Mouse (Mus musculus) stomach, embryonic 14.5 days (tissue): ENCODE measurements at regions not wholly inside any gene's neighbourhood (a gene's known extent, or its start where the extent isn't known, plus 50 kb on each side); places are given as distances from the start of the nearest gene placed in this dataset.
A peak's percentile ranks its signal among the peaks of the same experiment; 100 is the strongest.
"Not testable (repeated sequence)": the region's sequence is repeated elsewhere in the genome, so short reads cannot be mapped to it uniquely, and the experiment has no call there.

Experiments
- ATAC-seq: fragments of 200-750 bp; cut with Nextera tagmentation; 2 replicates; pipeline ENCODE4 v1.8.0; 2017; ENCODE audit warnings: low read depth, moderate TSS enrichment; ENCODE audit not compliant: insufficient number of reproducible peaks, insufficient read depth, low FRiP score
- H3K27ac ChIP-seq: fragments of 300-500 bp; sonication (generic); 2 replicates; pipeline ENCODE4 v1.5.1; 2014; ENCODE audit warnings: mild to moderate bottlenecking, low read length, moderate library complexity, mixed read lengths
- H3K27me3 ChIP-seq: fragments of 300-500 bp; sonication (generic); 2 replicates; pipeline ENCODE4 v1.6.1; 2014; ENCODE audit warnings: low read length, control low read depth, mixed read lengths; ENCODE audit not compliant: control insufficient read depth, insufficient read depth
- H3K36me3 ChIP-seq: fragments of 300-500 bp; sonication (generic); 2 replicates; pipeline ENCODE4 v1.6.1; 2014; ENCODE audit warnings: mild to moderate bottlenecking, control low read depth, low read length, moderate library complexity, mixed read lengths; ENCODE audit not compliant: control insufficient read depth, insufficient read depth
- H3K4me1 ChIP-seq: fragments of 300-500 bp; sonication (generic); 2 replicates; pipeline ENCODE4 v1.6.1; 2014; ENCODE audit warnings: low read length, control low read depth, mixed read lengths; ENCODE audit not compliant: control insufficient read depth, insufficient read depth
- H3K4me2 ChIP-seq: fragments of 300-500 bp; sonication (generic); replicated peaks from 2 replicates; pipeline ENCODE4 v1.6.1; 2014; ENCODE audit warnings: low read depth, low read length, control low read depth
- H3K4me3 ChIP-seq: fragments of 300-500 bp; sonication (generic); 2 replicates; pipeline ENCODE4 v1.5.1; 2014; ENCODE audit warnings: low read depth, low read length, control low read depth
- H3K9ac ChIP-seq: fragments of 300-500 bp; sonication (generic); replicated peaks from 2 replicates; pipeline ENCODE4 v1.6.1; 2014; ENCODE audit warnings: low read depth, mild to moderate bottlenecking, control low read depth, low read length, moderate library complexity, mixed read lengths
- H3K9me3 ChIP-seq: fragments of 300-500 bp; sonication (generic); 2 replicates; pipeline ENCODE4 v1.6.1; 2016; ENCODE audit warnings: low read depth, low read length, control low read depth; ENCODE audit not compliant: control insufficient read depth
- WGBS: fragments of 180-500 bp; shearing (Covaris S2); extraction: QIAGEN DNeasy Blood & Tissue Kit; methylation state at CpG from one replicate; pipeline ENCODE4 v1.1.7; 2014; 5-methylcytosine and 5-hydroxymethylcytosine counted together

- H3K4me3 ChIP-seq, H3K27ac ChIP-seq, H3K4me2 ChIP-seq, H3K27me3 ChIP-seq, H3K9ac ChIP-seq, ATAC-seq, H3K36me3 ChIP-seq, H3K4me1 ChIP-seq, H3K9me3 ChIP-seq: not testable (repeated sequence)
- WGBS, result 88% methylated on average over 2 of the region's 2 CpGs
Measured at GRCm38 (mm10) chrX:105655591-105655990, 108.5 kb upstream of the Fgf16 start.

GRCm38 (mm10) chrX:105670531-105670930, 93.5 kb upstream of the Fgf16 start:
- Histone ChIP-seq H3K27ac (no peak overlapping the region), H3K27me3 (no peaks in the 10 kb centered on the region), H3K4me1 (no peaks in the 10 kb centered on the region), H3K9ac (no peak overlapping the region), H3K4me3 (no peak overlapping the region), H3K36me3 (no peaks in the 10 kb centered on the region), H3K4me2 (no peak overlapping the region), H3K9me3 (no peaks in the 10 kb centered on the region)
- no peak for ATAC-seq
- 71% methylated on average over 2 of the region's 2 CpGs for WGBS

- Histone ChIP-seq H3K27me3 (no peaks in the 10 kb centered on the region), H3K4me3 (no peak overlapping the region), H3K27ac (no peak overlapping the region), H3K4me2 (no peak overlapping the region), H3K9ac (no peak overlapping the region), H3K9me3 (no peaks in the 10 kb centered on the region), H3K4me1 (no peaks in the 10 kb centered on the region), H3K36me3 (no peaks in the 10 kb centered on the region)
- 53% methylated on average over 4 of the region's 4 CpGs for WGBS
- no peak for ATAC-seq
Measured at GRCm38 (mm10) chrX:105671247-105671646, 92.8 kb upstream of the Fgf16 start.

GRCm38 (mm10) chrX:105674860-105675259, 89.2 kb upstream of the Fgf16 start:
- Histone ChIP-seq H3K4me2 (no peak overlapping the region), H3K4me1 (no peaks in the 10 kb centered on the region), H3K36me3 (no peaks in the 10 kb centered on the region), H3K27me3 (no peaks in the 10 kb centered on the region), H3K4me3 (no peak overlapping the region), H3K9me3 (no peaks in the 10 kb centered on the region), H3K27ac (no peak overlapping the region), H3K9ac (no peak overlapping the region)
- no peak for ATAC-seq
- WGBS, result 49% methylated on average over 3 of the region's 3 CpGs

GRCm38 (mm10) chrX:105683678-105684077, 80.4 kb upstream of the Fgf16 start:
- ATAC-seq, result no peak
- no peak overlapping the region for H3K9ac ChIP-seq
- no peaks in the 10 kb centered on the region for H3K4me1 ChIP-seq
- 48% methylated on average over 8 of the region's 8 CpGs for WGBS
- no peaks in the 10 kb centered on the region for H3K36me3 ChIP-seq
- H3K9me3 ChIP-seq, result no peaks in the 10 kb centered on the region
- H3K27me3 ChIP-seq, result no peaks in the 10 kb centered on the region
- no peak overlapping the region for H3K27ac ChIP-seq
- no peak overlapping the region for H3K4me2 ChIP-seq
- no peak overlapping the region for H3K4me3 ChIP-seq

- Histone ChIP-seq H3K9ac (no peak overlapping the region), H3K27ac (no peak overlapping the region), H3K9me3 (no peaks in the 10 kb centered on the region), H3K4me2 (no peak overlapping the region), H3K4me1 (no peaks in the 10 kb centered on the region), H3K4me3 (no peak overlapping the region), H3K36me3 (no peaks in the 10 kb centered on the region), H3K27me3 (no peaks in the 10 kb centered on the region)
- 47% methylated on average over 4 of the region's 4 CpGs for WGBS
- peak; percentile 53; the same call in 1 of the 2 replicates for ATAC-seq
Measured at GRCm38 (mm10) chrX:105684433-105684832, 79.6 kb upstream of the Fgf16 start.

GRCm38 (mm10) chrX:105710676-105711241, 53.3 kb upstream of the Fgf16 start:
- Histone ChIP-seq H3K36me3 (no peaks in the 10 kb centered on the region), H3K27me3 (no peaks in the 10 kb centered on the region), H3K27ac (no peak overlapping the region), H3K9ac (no peak overlapping the region), H3K4me3 (no peak overlapping the region), H3K4me1 (no peaks in the 10 kb centered on the region), H3K4me2 (no peak overlapping the region), H3K9me3 (no peaks in the 10 kb centered on the region)
- WGBS, result 50% methylated on average over 5 of the region's 5 CpGs
- ATAC-seq, result no peak
